In the genomic region with DNA sequence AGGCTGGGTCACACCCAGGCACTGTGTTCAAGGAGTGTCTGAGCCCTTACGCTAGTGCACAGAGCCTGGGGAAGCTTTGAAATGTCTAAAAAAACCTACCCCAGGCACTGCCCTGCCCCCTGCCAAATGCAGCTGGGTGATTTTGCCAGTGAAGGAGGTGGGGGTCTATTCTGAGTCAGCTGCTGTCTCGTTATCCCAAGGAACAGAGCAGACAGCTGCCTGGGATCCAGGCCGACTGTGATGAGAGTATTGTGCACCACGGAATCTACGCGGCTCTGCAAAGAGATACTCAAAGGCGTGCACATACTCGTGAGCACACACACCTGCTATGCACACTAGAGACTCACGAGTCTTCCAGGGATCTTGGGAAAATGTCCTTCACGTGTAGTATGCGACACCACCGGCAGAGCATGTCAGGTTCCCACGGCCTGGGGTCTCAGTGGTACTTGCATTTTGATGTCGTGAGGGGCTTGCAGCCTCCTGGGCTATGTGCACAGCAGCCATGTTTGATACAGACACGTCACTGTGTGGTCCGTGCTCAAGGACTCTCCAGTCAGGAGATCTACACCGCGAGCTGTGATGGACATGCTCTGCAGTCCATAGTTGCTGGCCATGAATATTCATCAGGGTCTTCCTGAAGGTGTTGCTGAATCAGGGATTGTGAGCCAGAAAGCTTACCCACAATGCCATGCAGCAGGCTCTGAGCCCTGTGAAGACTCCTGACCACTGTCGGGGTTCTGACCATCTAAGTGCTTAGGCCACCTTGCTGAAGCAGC, we compare ENCODE assay signal across 22 mouse cellular contexts.
DNase-seq lines count a peak whose midpoint lies in the region; ATAC-seq and TF ChIP-seq lines count a peak whose summit lies in the region.
"Had no signal": no experiment of that assay in that cellular context is flagged by ENCODE, and none has a peak within 500 bp of the region (broad histone marks: within the 10 kb centered on the region; RNA-seq: fewer than 3 reads in every experiment).

No protein-coding gene starts in this region.

- peaks cover 3% of the 10 kb centered on the region; the same call in 1 of the 2 replicates for H3K27me3 ChIP-seq in forebrain, embryonic 12.5 days
- H3K27me3 ChIP-seq in forebrain, embryonic 10.5 days (ENCODE audit: poor library complexity, severe bottlenecking), result no peaks in the 10 kb centered on the region
- H3K27me3 ChIP-seq in limb, embryonic 14.5 days (ENCODE audit: control insufficient read depth, insufficient read depth, low read length), result no peaks in the 10 kb centered on the region
- H3K27me3 ChIP-seq in limb, embryonic 10.5 days (ENCODE audit: low read depth, poor library complexity, severe bottlenecking), result no peaks in the 10 kb centered on the region
- H3K27me3 ChIP-seq in midbrain, embryonic 15.5 days (replicated peaks), result no peaks in the 10 kb centered on the region
- H3K27me3 ChIP-seq: heart, embryonic 15.5 days had no signal

- no peaks in the 10 kb centered on the region for H3K36me3 ChIP-seq in forebrain, embryonic 12.5 days (replicated peaks)
- H3K36me3 ChIP-seq in forebrain, embryonic 10.5 days (replicated peaks), result no peaks in the 10 kb centered on the region
- no peaks in the 10 kb centered on the region for H3K36me3 ChIP-seq in limb, embryonic 14.5 days (ENCODE audit: control insufficient read depth, insufficient read depth, low read length)
- H3K36me3 ChIP-seq in limb, embryonic 10.5 days, result no peaks in the 10 kb centered on the region
- no peaks in the 10 kb centered on the region for H3K36me3 ChIP-seq in midbrain, embryonic 15.5 days (replicated peaks)
- H3K36me3 ChIP-seq: heart, embryonic 15.5 days had no signal

- H3K4me1 ChIP-seq in forebrain, embryonic 12.5 days, result peaks cover 11% of the 10 kb centered on the region
- H3K4me1 ChIP-seq in forebrain, embryonic 10.5 days, result peaks cover 11% of the 10 kb centered on the region
- no peaks in the 10 kb centered on the region for H3K4me1 ChIP-seq in limb, embryonic 14.5 days (ENCODE audit: control insufficient read depth, insufficient read depth, low read length)
- H3K4me1 ChIP-seq in limb, embryonic 10.5 days, result 0 out of 2 replicates have a peak, but pooled peaks cover 4% of the 10 kb centered on the region
- H3K4me1 ChIP-seq in midbrain, embryonic 15.5 days, result peaks cover 15% of the 10 kb centered on the region
- H3K4me1 ChIP-seq: heart, embryonic 15.5 days had no signal

- peak; percentile 36; the same call in 1 of the 2 replicates for ATAC-seq in forebrain, embryonic 12.5 days (ENCODE audit: low FRiP score)
- peak; percentile 53 for ATAC-seq in limb, embryonic 14.5 days (ENCODE audit: low FRiP score, low read depth)
- no peak for ATAC-seq in midbrain, embryonic 15.5 days (replicated peaks)
- ATAC-seq: CD4-positive, CD25-positive, alpha-beta regulatory T cell, adult 4 months had no signal

- H3K4me2 ChIP-seq in forebrain, embryonic 12.5 days, result no peak overlapping the region
- H3K4me2 ChIP-seq in limb, embryonic 14.5 days (replicated peaks; ENCODE audit: low read depth, low read length, severe bottlenecking), result no peak overlapping the region
- no peak overlapping the region for H3K4me2 ChIP-seq in midbrain, embryonic 15.5 days
- H3K4me2 ChIP-seq: heart, embryonic 15.5 days had no signal

- no peak for DNase-seq in forebrain, embryonic 10.5 days (ENCODE audit: extremely low spot score, low spot score)
- no peak for DNase-seq in limb, embryonic 14.5 days (ENCODE audit: low spot score)
- DNase-seq in limb, embryonic 10.5 days (ENCODE audit: low spot score), result no peak
- DNase-seq in brain, embryonic 14.5 days (ENCODE audit: low read depth), result peak; percentile 72
- no peak for DNase-seq in lung, postnatal 10 days
- DNase-seq: adrenal gland, postnatal 14 days; cerebellum, adult 9-10 months; gastrocnemius, postnatal 36 days; heart, postnatal 36 days; kidney, adult 11 months; left cerebral cortex, postnatal 4 days; right cerebral cortex, postnatal 14 days; thymus, adult 2 months; thymus, postnatal 4 days had no signal

- no peak overlapping the region for H3K4me3 ChIP-seq in forebrain, embryonic 12.5 days (replicated peaks)
- no peak overlapping the region for H3K4me3 ChIP-seq in forebrain, embryonic 10.5 days
- no peak overlapping the region for H3K4me3 ChIP-seq in limb, embryonic 14.5 days (replicated peaks; ENCODE audit: low read length)
- H3K4me3 ChIP-seq in limb, embryonic 10.5 days, result no peak overlapping the region
- H3K4me3 ChIP-seq in midbrain, embryonic 15.5 days, result no peak overlapping the region
- H3K4me3 ChIP-seq: heart, embryonic 15.5 days; left cerebral cortex, adult 2 months had no signal

- WGBS in forebrain, embryonic 12.5 days, result 67% methylated on average over 19 of the region's 19 CpGs
- WGBS in forebrain, embryonic 10.5 days, result 87% methylated on average over 19 of the region's 19 CpGs
- WGBS in limb, embryonic 14.5 days, result 80% methylated on average over 19 of the region's 19 CpGs
- WGBS in limb, embryonic 10.5 days, result 88% methylated on average over 19 of the region's 19 CpGs
- WGBS in midbrain, embryonic 15.5 days, result 61% methylated on average over 19 of the region's 19 CpGs

- no peaks in the 10 kb centered on the region for H3K9me3 ChIP-seq in forebrain, embryonic 12.5 days
- no peaks in the 10 kb centered on the region for H3K9me3 ChIP-seq in forebrain, embryonic 10.5 days
- no peaks in the 10 kb centered on the region for H3K9me3 ChIP-seq in limb, embryonic 14.5 days (ENCODE audit: control insufficient read depth, low read length)
- H3K9me3 ChIP-seq in limb, embryonic 10.5 days (replicated peaks), result no peaks in the 10 kb centered on the region
- H3K9me3 ChIP-seq in midbrain, embryonic 15.5 days, result no peaks in the 10 kb centered on the region
- H3K9me3 ChIP-seq: heart, embryonic 15.5 days had no signal

- no peak for TF ChIP-seq POLR2A in limb, embryonic 14.5 days (IDR thresholded peaks at IDR 0.05; ENCODE audit: borderline replicate concordance, extremely low read depth, insufficient read depth, insufficient read length)
- TF ChIP-seq POLR2A in brain, embryonic 14.5 days (IDR thresholded peaks at IDR 0.05; ENCODE audit: borderline replicate concordance, extremely low read depth, insufficient read depth, insufficient read length, poor library complexity, severe bottlenecking), result no peak

- no peak for TF ChIP-seq CTCF in brain, embryonic 14.5 days (IDR thresholded peaks at IDR 0.05; ENCODE audit: borderline replicate concordance, extremely low read depth, insufficient read depth, insufficient read length)

- H3K27ac ChIP-seq in forebrain, embryonic 12.5 days, result 0 out of 2 replicates have a peak overlapping the region, but pooled peaks have one; percentile 4
- H3K27ac ChIP-seq in forebrain, embryonic 10.5 days, result no peak overlapping the region
- no peak overlapping the region for H3K27ac ChIP-seq in limb, embryonic 14.5 days (replicated peaks; ENCODE audit: low read depth, low read length)
- no peak overlapping the region for H3K27ac ChIP-seq in limb, embryonic 10.5 days
- H3K27ac ChIP-seq in midbrain, embryonic 15.5 days, result peak overlapping the region; percentile 45; the same call in 1 of the 2 replicates
- H3K27ac ChIP-seq: heart, embryonic 15.5 days; kidney, postnatal 0 days; left cerebral cortex, adult 2 months; macrophage; stomach, postnatal 0 days had no signal

- no peak overlapping the region for H3K9ac ChIP-seq in forebrain, embryonic 12.5 days
- no peak overlapping the region for H3K9ac ChIP-seq in limb, embryonic 14.5 days (ENCODE audit: low read depth, low read length, severe bottlenecking)
- no peak overlapping the region for H3K9ac ChIP-seq in midbrain, embryonic 15.5 days
- H3K9ac ChIP-seq: heart, embryonic 15.5 days had no signal

Comparison
In these comparisons a context has a peak if more than half of its experiments do, and no peak if none do; other contexts are left out.
1. H3K27ac ChIP-seq: peak in forebrain, embryonic 12.5 days (single experiment) and midbrain, embryonic 15.5 days (single experiment); none in forebrain, embryonic 10.5 days (single experiment), limb, embryonic 14.5 days (single experiment) and limb, embryonic 10.5 days (single experiment).